Mouse (Mus musculus) gastrocnemius, adult 2 months (tissue): Measurements from ENCODE around the gene Sema6c. TPM values are rescaled to one million over a fixed set of nuclear protein-coding genes. Genes with fewer than 3 reads are reported as not detected.
"Not testable (repeated sequence)": the region's sequence is repeated elsewhere in the genome, so short reads cannot be mapped to it uniquely, and the experiment has no call there.

Experiments
- DNase-seq: peaks from one replicate; pipeline ENCODE4 v3.0.0; 2022
- H3K27ac ChIP-seq: fragments of 200-600 bp; 2 replicates; pipeline ENCODE4 v1.8.1; 2022; ENCODE audit warnings: mild to moderate bottlenecking
- H3K4me3 ChIP-seq: fragments of 200-600 bp; 2 replicates; pipeline ENCODE4 v1.8.1; 2022; ENCODE audit warnings: mild to moderate bottlenecking, moderate library complexity
- CTCF ChIP-seq: fragments of 200-600 bp; IDR thresholded peaks from 2 replicates; pipeline ENCODE4 v1.8.1; 2022; ENCODE audit warnings: antibody characterized with exemption, mild to moderate bottlenecking, moderate library complexity
- intact Hi-C: fragments of 180-260 bp; cut with DNase I; formaldehyde crosslinking; loops from one replicate; pipeline ENCODE4 v1.15.1; 2025
- microRNA-seq: library from miRNA; unstranded; fragments of <30 nt; microRNA quantifications from one replicate; pipeline ENCODE4 v1.2.0, GENCODE M21; 2021
- total RNA-seq, 2 experiments: library from RNA; stranded (reverse); gene quantifications; 2 replicates each; pipeline ENCODE4 v1.2.3; 2021

The Sema6c gene
- total RNA-seq, 2 experiments from 2014 or later = 83.4 to 105 TPM

GRCm38 (mm10) chr3:95212889-95213608 is 52.8 kb downstream of the Sema6c start:
- intact Hi-C loops, H3K27ac ChIP-seq, H3K4me3 ChIP-seq, DNase-seq: not testable (repeated sequence)
- TF ChIP-seq CTCF = peak; percentile 13; the same call in 1 of the 2 replicates

DNA sequence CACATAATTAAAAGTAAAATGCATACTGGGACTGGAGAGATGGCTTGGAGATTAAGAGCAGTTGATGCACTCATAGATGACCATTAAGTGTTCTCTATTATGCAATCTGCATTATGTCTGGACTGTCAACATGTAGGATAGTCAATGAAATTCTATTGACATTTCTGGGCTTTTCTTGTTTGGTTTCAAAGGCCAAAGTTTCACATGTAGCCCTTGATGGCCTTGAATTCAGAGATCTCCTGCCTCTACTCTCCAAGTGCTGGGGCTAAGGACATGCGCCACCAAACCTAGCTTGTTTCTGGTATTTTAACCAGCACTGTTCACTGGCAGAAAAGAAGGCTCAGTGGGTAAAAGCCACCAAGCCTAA is 53.3 kb downstream of the Sema6c start:
- intact Hi-C loops = no loop called here
- H3K4me3 ChIP-seq = no peak overlapping the region
- no peak for DNase-seq
- H3K27ac ChIP-seq = no peak overlapping the region
- no peak for TF ChIP-seq CTCF

- no peak for DNase-seq
- no peak for TF ChIP-seq CTCF
- intact Hi-C loops = loop anchor here (2.0 to 5.0 kb wide), 4 partner anchors 46 to 602 kb away; partner anchors contain the start of genes Rprd2, Sema6c and Tnfaip8l2
- peak overlapping the region; percentile 93 for H3K4me3 ChIP-seq
- peak overlapping the region; percentile 99 for H3K27ac ChIP-seq
Measured at GRCm38 (mm10) chr3:95216655-95217254, 56.5 kb downstream of the Sema6c start.

- DNase-seq = peak; percentile 98
- peak within 1 kb of the TSS; percentile 99 for H3K27ac ChIP-seq
- TF ChIP-seq CTCF = peak; percentile 99; the same call in 1 of the 2 replicates
- intact Hi-C loops = loop anchor here (2.0 to 5.0 kb wide), 4 partner anchors 45 to 601 kb away; partner anchors contain the start of genes Rprd2, Sema6c and Tnfaip8l2
- H3K4me3 ChIP-seq = peak within 1 kb of the TSS; percentile 93
Measured at GRCm38 (mm10) chr3:95217255-95218134, 57.2 kb downstream of the Sema6c start, which contains the start of gene Gabpb2. Gene Gabpb2, minus strand, starts transcription at chr3:95217916.

DNA sequence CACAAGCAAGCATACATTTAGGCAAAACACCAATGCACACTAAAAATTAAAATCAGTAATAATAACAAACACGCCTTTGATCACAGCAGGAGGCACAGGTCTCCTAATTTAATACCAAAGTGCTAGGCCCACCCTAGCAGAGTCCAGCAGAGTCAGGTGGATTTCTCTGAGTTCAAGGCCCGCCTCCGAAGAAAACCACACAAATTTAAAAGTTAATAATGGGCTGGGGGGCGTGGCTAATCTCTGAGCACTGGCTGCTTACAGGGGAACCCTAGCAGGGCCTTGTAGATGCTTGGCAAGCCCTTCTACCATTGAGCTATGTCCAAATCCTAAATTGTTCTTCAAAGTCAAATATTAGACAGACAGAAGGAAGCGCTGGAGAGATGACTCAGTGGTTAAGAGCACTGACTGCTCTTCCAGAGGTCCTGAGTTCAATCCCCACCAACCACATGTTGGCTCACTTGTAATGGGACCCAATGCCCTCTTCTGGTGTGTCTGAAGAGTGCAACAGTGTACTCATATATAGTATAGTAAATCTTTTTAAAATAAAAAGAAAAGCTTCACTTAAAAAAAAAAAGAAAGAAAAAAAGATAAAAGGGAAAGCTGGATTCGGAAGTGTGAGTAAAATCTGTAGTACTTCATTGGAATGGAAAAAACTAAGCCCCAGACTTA is 58.3 kb downstream of the Sema6c start:
- no peak for TF ChIP-seq CTCF
- H3K27ac ChIP-seq = peak overlapping the region; percentile 99
- H3K4me3 ChIP-seq = peak overlapping the region; percentile 93
- DNase-seq = no peak
- intact Hi-C loops = loop anchor here (5.0 kb wide), 2 partner anchors 44 to 56 kb away; partner anchors contain the start of gene Sema6c

DNA sequence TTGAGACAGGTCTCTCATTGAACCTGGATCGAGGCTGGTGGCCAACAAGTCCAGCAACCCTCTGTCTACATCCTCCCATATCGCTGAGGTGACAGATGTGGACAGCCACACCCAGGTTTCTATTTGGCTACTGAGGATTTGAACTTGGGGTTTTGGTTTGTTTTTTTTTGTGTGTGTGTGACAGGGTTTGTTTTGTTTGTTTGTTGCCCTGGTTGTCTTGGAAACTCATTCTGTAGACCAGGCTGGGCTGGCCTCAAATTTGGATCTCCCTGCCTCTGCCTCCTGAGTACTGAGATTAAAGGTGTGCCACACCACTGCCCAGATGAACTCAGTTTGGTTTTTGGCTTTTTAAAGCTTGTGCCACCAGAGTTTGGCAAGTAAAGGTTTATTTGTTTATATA is 62.8 kb downstream of the Sema6c start:
- intact Hi-C loops = no loop called here
- no peak for DNase-seq
- Histone ChIP-seq H3K4me3 (no peak overlapping the region), H3K27ac (peak overlapping the region; percentile 99)
- TF ChIP-seq CTCF = no peak

Small RNA genes within 50 kb of the gene (microRNA-seq; reads per million reads assigned to microRNA genes)
- gene Mir8099-1 = not detected

Other genes starting within 250 kb of the Sema6c start
- 10 to 100 TPM; 10.1 to 28.6 TPM for gene Selenbp1, start 227.4 kb upstream of the Sema6c start, total RNA-seq
- 1 to 10 TPM; 4.7 to 5.2 TPM for gene Rfx5, start 206.4 kb upstream of the Sema6c start, total RNA-seq
- gene Pi4kb, start 185.7 kb upstream of the Sema6c start, total RNA-seq = 10 to 100 TPM; 23.4 to 24.0 TPM
- 10 to 100 TPM; 10.9 to 11.5 TPM for gene Zfp687, start 145.0 kb upstream of the Sema6c start, total RNA-seq
- 100 to 1,000 TPM; 164 to 237 TPM for gene Psmd4, start 117.8 kb upstream of the Sema6c start, total RNA-seq
- 10 to 100 TPM; 23.1 to 26.5 TPM for gene Pip5k1a, start 53.5 kb upstream of the Sema6c start, total RNA-seq
- gene Vps72, start 49.4 kb upstream of the Sema6c start, total RNA-seq = 10 to 100 TPM; 48.9 to 73.2 TPM
- gene Tmod4, start 36.0 kb upstream of the Sema6c start, total RNA-seq = 100 to 1,000 TPM; 598 to 814 TPM
- 10 to 100 TPM; 33.2 to 40.7 TPM for gene Scnm1, start 26.4 kb upstream of the Sema6c start, total RNA-seq
- 1 to 10 TPM; 6.7 to 7.2 TPM for gene Lysmd1, start 26.4 kb upstream of the Sema6c start, total RNA-seq
- gene Tnfaip8l2, start 18.1 kb upstream of the Sema6c start, total RNA-seq = under 1 TPM; 0.42 to 0.87 TPM
- 10 to 100 TPM in 1 of 2 experiments, 1 to 10 TPM in 1; 9.1 to 12.0 TPM for gene Gabpb2, start 57.5 kb downstream of the Sema6c start, total RNA-seq
- 10 to 100 TPM; 13.7 to 16.4 TPM for gene Cdc42se1, start 68.3 kb downstream of the Sema6c start, total RNA-seq
- 10 to 100 TPM; 52.0 to 84.9 TPM for gene Mllt11, start 71.7 kb downstream of the Sema6c start, total RNA-seq
- under 1 TPM in 1 of 2 experiments, not detected in 1; 0.11 TPM for gene Gm128, start 81.1 kb downstream of the Sema6c start, total RNA-seq
- under 1 TPM in 1 of 2 experiments, not detected in 1; 0.31 TPM for gene Bnipl, start 90.7 kb downstream of the Sema6c start, total RNA-seq
- gene Mindy1, start 120.9 kb downstream of the Sema6c start, total RNA-seq = 10 to 100 TPM; 23.9 to 26.4 TPM
- gene Prune1, start 121.6 kb downstream of the Sema6c start, total RNA-seq = 10 to 100 TPM; 45.8 to 46.9 TPM
- gene Anxa9, start 146.7 kb downstream of the Sema6c start, total RNA-seq = not detected
- 10 to 100 TPM; 19.6 to 23.4 TPM for gene Cers2, start 154.3 kb downstream of the Sema6c start, total RNA-seq
- gene Setdb1, start 196.7 kb downstream of the Sema6c start, total RNA-seq = 10 to 100 TPM; 10.6 to 11.7 TPM
- gene 4930558C23Rik, start 242.4 kb downstream of the Sema6c start, total RNA-seq = not detected